12 mouse cellular contexts compared by ENCODE assay signal in the genomic region with DNA sequence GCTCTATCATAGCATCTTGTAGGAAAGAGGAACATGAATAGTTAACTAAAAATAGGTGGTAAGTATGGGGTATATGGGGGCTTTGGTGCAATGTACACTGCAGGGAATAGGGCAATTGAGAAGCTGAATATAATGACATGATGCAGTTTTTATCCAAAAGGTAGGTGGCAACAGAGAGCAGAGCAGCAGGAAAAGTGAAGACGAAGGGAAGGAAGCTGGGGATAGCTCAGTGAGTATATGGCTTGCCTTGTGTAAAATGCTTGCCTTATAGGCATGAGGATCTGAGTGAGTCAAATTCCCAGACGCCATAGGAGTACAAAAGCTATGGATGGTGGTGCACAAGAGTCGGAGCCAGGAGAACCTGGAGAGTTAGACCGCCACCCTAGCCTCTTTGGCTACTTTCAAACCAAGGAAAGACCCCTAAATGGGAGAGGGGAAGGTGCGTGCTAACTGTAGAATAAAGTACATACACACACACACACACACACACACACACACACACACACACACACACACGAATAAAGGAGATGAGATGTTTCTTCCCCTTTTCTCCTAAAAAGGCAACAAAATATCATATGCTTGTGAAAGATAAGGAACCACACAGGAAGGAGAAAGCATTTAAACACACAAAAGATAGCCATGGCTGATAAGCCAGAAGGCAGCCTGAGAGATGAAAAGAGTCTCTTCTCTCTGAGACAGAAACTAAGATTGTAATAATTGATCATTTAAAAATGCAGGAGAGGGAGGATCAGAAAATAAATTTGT. TPM values are rescaled to one million over a fixed set of nuclear protein-coding genes. Genes with fewer than 3 reads are reported as not detected.
A peak's percentile ranks its signal among the peaks of the same experiment; 100 is the strongest.
DNase-seq lines count a peak whose midpoint lies in the region; ATAC-seq and TF ChIP-seq lines count a peak whose summit lies in the region.
"Had no signal": no experiment of that assay in that cellular context is flagged by ENCODE, and none has a peak within 500 bp of the region (broad histone marks: within the 10 kb centered on the region; RNA-seq: fewer than 3 reads in every experiment).

No protein-coding gene starts in this region.

- H3K79me2 ChIP-seq in MEL (ENCODE audit: control insufficient read depth, insufficient read depth, low read length, poor library complexity) = no peaks in the 10 kb centered on the region

- ATAC-seq in hindbrain, postnatal 0 days = no peak
- ATAC-seq in hindbrain, embryonic 12.5 days (ENCODE audit: low FRiP score) = no peak
- ATAC-seq in liver, embryonic 12.5 days = peak; percentile 40; the same call in 1 of the 2 replicates
- ATAC-seq in inflammation-experienced regulatory T-cells, adult 6 months = no peak
- ATAC-seq: forebrain, embryonic 14.5 days had no signal

- H3K4me3 ChIP-seq in hindbrain, postnatal 0 days (ENCODE audit: low read length) = no peak overlapping the region
- H3K4me3 ChIP-seq in hindbrain, embryonic 12.5 days = no peak overlapping the region
- peak overlapping the region; percentile 23 to 34; a peak in 3 of 4 replicates for H3K4me3 ChIP-seq in MEL (ENCODE audit: control insufficient read depth in 1 of 2, insufficient read depth in 1 of 2, low read depth in 2 of 2, low read length in 2 of 2)
- H3K4me3 ChIP-seq in liver, embryonic 12.5 days = no peak overlapping the region
- H3K4me3 ChIP-seq: heart, embryonic 15.5 days; neural tube, embryonic 13.5 days had no signal

- peak; percentile 38; the same call in 1 of the 2 replicates for TF ChIP-seq CTCF in hindbrain, postnatal 0 days (IDR thresholded peaks at IDR 0.05; ENCODE audit: low read depth)
- TF ChIP-seq CTCF in MEL (IDR thresholded peaks at IDR 0.05 in 2 of 3, conservative IDR thresholded peaks at IDR 0.05 in 1 of 3; ENCODE audit: control insufficient read depth in 1 of 3, insufficient read depth in 1 of 3, low read depth in 2 of 3, low read length in 3 of 3, poor library complexity in 1 of 3, severe bottlenecking in 1 of 3) = peak in 2 of 3 experiments; percentile 50 to 55; a peak in 4 of 6 replicates

- no peak overlapping the region for H3K9ac ChIP-seq in hindbrain, postnatal 0 days (replicated peaks; ENCODE audit: low read length)
- H3K9ac ChIP-seq in hindbrain, embryonic 12.5 days = no peak overlapping the region
- no peak overlapping the region for H3K9ac ChIP-seq in MEL (ENCODE audit: control insufficient read depth, low read depth, low read length, poor library complexity, severe bottlenecking)
- no peak overlapping the region for H3K9ac ChIP-seq in liver, embryonic 12.5 days
- H3K9ac ChIP-seq: heart, embryonic 15.5 days; neural tube, embryonic 13.5 days had no signal

- TF ChIP-seq EP300 in MEL (IDR thresholded peaks at IDR 0.05; ENCODE audit: low read depth in 1 of 2, low read length in 2 of 2) = peak; percentile 98 to 99

- no peak for DNase-seq in hindbrain, postnatal 0 days (ENCODE audit: low spot score)
- DNase-seq in CD4-positive helper T cell, adult 2 months (ENCODE audit: low read depth, low spot score) = peak; percentile 56
- DNase-seq in MEL (ENCODE audit: low read depth, low spot score) = peak; percentile 82
- DNase-seq in spleen, adult 18-20 months = no peak
- DNase-seq: kidney, adult 9 months; thymus, postnatal 14 days had no signal

- no peaks in the 10 kb centered on the region for H3K4me1 ChIP-seq in hindbrain, postnatal 0 days (ENCODE audit: insufficient read depth, low read length)
- no peaks in the 10 kb centered on the region for H3K4me1 ChIP-seq in hindbrain, embryonic 12.5 days
- peaks cover 3 to 18% of the 10 kb centered on the region in 2 experiments; a peak in 3 of 4 replicates for H3K4me1 ChIP-seq in MEL (ENCODE audit: control insufficient read depth in 1 of 2, insufficient read depth in 2 of 2, low read length in 2 of 2)
- H3K4me1 ChIP-seq in liver, embryonic 12.5 days = peaks cover 20% of the 10 kb centered on the region
- H3K4me1 ChIP-seq: heart, embryonic 15.5 days had no signal

- peak; percentile 15 for TF ChIP-seq RAD21 in MEL (IDR thresholded peaks at IDR 0.05; ENCODE audit: low read depth, low read length)

- H3K9me3 ChIP-seq in hindbrain, postnatal 0 days (ENCODE audit: low read length) = no peaks in the 10 kb centered on the region
- H3K9me3 ChIP-seq in hindbrain, embryonic 12.5 days (replicated peaks) = no peaks in the 10 kb centered on the region
- no peaks in the 10 kb centered on the region for H3K9me3 ChIP-seq in MEL (replicated peaks; ENCODE audit: insufficient read depth, low read length)
- H3K9me3 ChIP-seq in liver, embryonic 12.5 days (replicated peaks) = no peaks in the 10 kb centered on the region
- H3K9me3 ChIP-seq: heart, embryonic 15.5 days; neural tube, embryonic 13.5 days had no signal

- no peak overlapping the region for H3K4me2 ChIP-seq in hindbrain, postnatal 0 days (ENCODE audit: low read depth, low read length)
- no peak overlapping the region for H3K4me2 ChIP-seq in hindbrain, embryonic 12.5 days (replicated peaks)
- peak overlapping the region; percentile 8; the same call in 1 of the 2 replicates for H3K4me2 ChIP-seq in liver, embryonic 12.5 days
- H3K4me2 ChIP-seq: heart, embryonic 15.5 days; neural tube, embryonic 13.5 days had no signal

- no peak overlapping the region for H3K27ac ChIP-seq in hindbrain, postnatal 0 days
- no peak overlapping the region for H3K27ac ChIP-seq in hindbrain, embryonic 12.5 days
- peak overlapping the region; percentile 63 for H3K27ac ChIP-seq in MEL (ENCODE audit: control insufficient read depth, low read depth, low read length)
- H3K27ac ChIP-seq in liver, embryonic 12.5 days = no peak overlapping the region; the same call in 1 of the 2 replicates
- H3K27ac ChIP-seq: heart, embryonic 15.5 days; neural tube, embryonic 13.5 days had no signal

- 88% methylated on average over 6 of the region's 6 CpGs for WGBS in hindbrain, postnatal 0 days
- WGBS in hindbrain, embryonic 12.5 days = 97% methylated on average over 6 of the region's 6 CpGs
- 36% methylated on average over 6 of the region's 6 CpGs for WGBS in liver, embryonic 12.5 days (ENCODE audit: insufficient replicate concordance)

- no peak for TF ChIP-seq POLR2A in MEL (IDR thresholded peaks at IDR 0.05; ENCODE audit: control insufficient read depth in 1 of 2, insufficient read depth in 1 of 2, low read depth in 1 of 2, low read length in 2 of 2, poor library complexity in 1 of 2)

- H3K27me3 ChIP-seq in hindbrain, postnatal 0 days (ENCODE audit: insufficient read depth, low read length) = no peaks in the 10 kb centered on the region
- no peaks in the 10 kb centered on the region for H3K27me3 ChIP-seq in hindbrain, embryonic 12.5 days
- no peaks in the 10 kb centered on the region for H3K27me3 ChIP-seq in MEL (ENCODE audit: control insufficient read depth in 1 of 2, insufficient read depth in 2 of 2, low read length in 2 of 2)
- no peaks in the 10 kb centered on the region for H3K27me3 ChIP-seq in liver, embryonic 12.5 days (replicated peaks)
- H3K27me3 ChIP-seq: heart, embryonic 15.5 days; neural tube, embryonic 13.5 days had no signal

- H3K36me3 ChIP-seq in hindbrain, postnatal 0 days (ENCODE audit: insufficient read depth, low read length) = no peaks in the 10 kb centered on the region; the same call in 1 of the 2 replicates
- no peaks in the 10 kb centered on the region for H3K36me3 ChIP-seq in hindbrain, embryonic 12.5 days
- peaks cover 0 to 29% of the 10 kb centered on the region in 2 experiments; a peak in 2 of 4 replicates for H3K36me3 ChIP-seq in MEL (ENCODE audit: control insufficient read depth in 1 of 2, insufficient read depth in 2 of 2, low read length in 2 of 2)
- H3K36me3 ChIP-seq in liver, embryonic 12.5 days = peaks cover 40% of the 10 kb centered on the region

TF ChIP-seq in MEL, 35 proteins besides CTCF, POLR2A, EP300 and RAD21 (continues in another document):
- peak; percentile 53; the same call in 1 of the 2 replicates for TF ChIP-seq HCFC1 (IDR thresholded peaks at IDR 0.05; ENCODE audit: low read depth, low read length)
- TF ChIP-seq SMC3 (IDR thresholded peaks at IDR 0.05; ENCODE audit: low read depth, low read length) = peak; percentile 38
- TF ChIP-seq ZKSCAN1 (IDR thresholded peaks at IDR 0.05; ENCODE audit: low read depth, low read length) = no peak
- peak; percentile 80 for TF ChIP-seq SIN3A (IDR thresholded peaks at IDR 0.05; ENCODE audit: low read length)
- peak; percentile 50; the same call in 1 of the 2 replicates for TF ChIP-seq ZNF384 (IDR thresholded peaks at IDR 0.05; ENCODE audit: low read depth, low read length)
- 0 out of 2 replicates have a peak, but pooled peaks have one; percentile 8 for TF ChIP-seq ZC3H11A (IDR thresholded peaks at IDR 0.05; ENCODE audit: low read depth, low read length)
- TF ChIP-seq CHD2 (IDR thresholded peaks at IDR 0.05; ENCODE audit: low read length) = peak; percentile 61
- peak; percentile 89; the same call in 1 of the 2 replicates for TF ChIP-seq MEF2A (IDR thresholded peaks at IDR 0.05; ENCODE audit: extremely low read depth, insufficient replicate concordance, low read depth, low read length, poor library complexity, severe bottlenecking)
- no peak for TF ChIP-seq POLR2AphosphoS2 (IDR thresholded peaks at IDR 0.05; ENCODE audit: low read length)
- TF ChIP-seq BHLHE40 (IDR thresholded peaks at IDR 0.05; ENCODE audit: borderline replicate concordance, low read depth, low read length) = peak; percentile 51; the same call in 1 of the 2 replicates
- TF ChIP-seq ETS1 (IDR thresholded peaks at IDR 0.05; ENCODE audit: low read depth, low read length) = peak; percentile 93
- TF ChIP-seq ELF1 (IDR thresholded peaks at IDR 0.05; ENCODE audit: low read depth, low read length) = 0 out of 2 replicates have a peak, but pooled peaks have one; percentile 52
- TF ChIP-seq GATA1 (IDR thresholded peaks at IDR 0.05; ENCODE audit: low read depth, low read length) = peak; percentile 100
- peak; percentile 85; the same call in 1 of the 2 replicates for TF ChIP-seq MAFK (IDR thresholded peaks at IDR 0.05; ENCODE audit: borderline replicate concordance, low read depth, low read length)
- peak; percentile 97 for TF ChIP-seq TCF12 (IDR thresholded peaks at IDR 0.05; ENCODE audit: low read depth, low read length)
- TF ChIP-seq USF2 (IDR thresholded peaks at IDR 0.05; ENCODE audit: borderline replicate concordance in 1 of 2, insufficient read depth in 1 of 2, low read depth in 1 of 2, low read length in 2 of 2) = no peak
- TF ChIP-seq TAL1 (IDR thresholded peaks at IDR 0.05; ENCODE audit: low read length) = peak; percentile 73

RNA-seq across cellular contexts. Expression of gene Hint3, which starts 31.3 kb away (rescaled TPM):
- total RNA-seq in hindbrain, postnatal 0 days (2014; rRNA removed) = 19.9 and 24.4 TPM in 2 replicates
- polyA plus RNA-seq in hindbrain, postnatal 0 days (2015; fragmentation: Nextera tagmentation; extraction: Ambion mirVana) = 15.9 and 16.4 TPM in 2 replicates
- polyA plus RNA-seq in hindbrain, embryonic 12.5 days (2016; fragmentation: Nextera tagmentation; extraction: Ambion mirVana) = 22.6 and 23.1 TPM in 2 replicates
- total RNA-seq in MEL (2012; rRNA removed) = 6.8 and 7.7 TPM in 2 replicates
- 1 to 10 TPM in 1 of 2 experiments, not detected in 1; 6.4 TPM for polyA plus RNA-seq in MEL (2012; ENCODE audit: insufficient read depth in 1 of 2, insufficient read length in 2 of 2, low read depth in 1 of 2, low replicate concordance in 2 of 2, missing spikeins in 1 of 2)
- 14.0 and 18.1 TPM in 2 replicates for polyA plus RNA-seq in liver, embryonic 12.5 days (2016; fragmentation: Nextera tagmentation; extraction: Ambion mirVana)
- polyA plus RNA-seq in inflammation-experienced regulatory T-cells, adult 6 months (2017; shearing (Covaris generic)) = 10 to 100 TPM; 41.1 to 53.5 (median 46.3) TPM

Comparison
In these comparisons a context has a peak if more than half of its experiments do, and no peak if none do; other contexts are left out.
1. DNase-seq: peak in CD4-positive helper T cell, adult 2 months (single experiment) and MEL (single experiment); none in hindbrain, postnatal 0 days (single experiment) and spleen, adult 18-20 months (0 of 2).
2. H3K4me3 ChIP-seq: peak in MEL (2 of 2); none in hindbrain, postnatal 0 days (single experiment), hindbrain, embryonic 12.5 days (single experiment) and liver, embryonic 12.5 days (single experiment).